Mouse (Mus musculus) heart, embryonic 10.5 days (tissue): ENCODE measurements at regions not wholly inside any gene's neighbourhood (a gene's known extent, or its start where the extent isn't known, plus 50 kb on each side); places are given as distances from the start of the nearest gene placed in this dataset.

Source experiments
- DNase-seq: peaks from one replicate; pipeline ENCODE4 v3.0.0-alpha.2; 2017; ENCODE audit warnings: low spot score
- H3K27ac ChIP-seq: fragments of 300-500 bp; sonication (generic); 2 replicates; pipeline ENCODE4 v1.5.1; 2016; ENCODE audit warnings: mild to moderate bottlenecking
- H3K27me3 ChIP-seq: fragments of 300-500 bp; sonication (generic); 2 replicates; pipeline ENCODE4 v1.6.1; 2016; ENCODE audit warnings: mild to moderate bottlenecking; ENCODE audit not compliant: poor library complexity, insufficient read depth, severe bottlenecking
- H3K36me3 ChIP-seq: fragments of 300-500 bp; sonication (generic); 2 replicates; pipeline ENCODE4 v1.6.1; 2016; ENCODE audit warnings: mild to moderate bottlenecking, moderate library complexity
- H3K4me1 ChIP-seq: fragments of 300-500 bp; sonication (generic); 2 replicates; pipeline ENCODE4 v1.6.1; 2016; ENCODE audit warnings: mild to moderate bottlenecking
- H3K4me3 ChIP-seq: fragments of 300-500 bp; sonication (generic); 2 replicates; pipeline ENCODE4 v1.5.1; 2016; ENCODE audit warnings: mild to moderate bottlenecking, moderate library complexity
- H3K9me3 ChIP-seq: fragments of 300-500 bp; sonication (generic); 2 replicates; pipeline ENCODE4 v1.6.1; 2016; ENCODE audit warnings: mild to moderate bottlenecking, moderate library complexity
- WGBS: fragments of 180-500 bp; shearing (Covaris S2); methylation state at CpG from one replicate; pipeline ENCODE4 v1.1.7; 2016; 5-methylcytosine and 5-hydroxymethylcytosine counted together

DNA sequence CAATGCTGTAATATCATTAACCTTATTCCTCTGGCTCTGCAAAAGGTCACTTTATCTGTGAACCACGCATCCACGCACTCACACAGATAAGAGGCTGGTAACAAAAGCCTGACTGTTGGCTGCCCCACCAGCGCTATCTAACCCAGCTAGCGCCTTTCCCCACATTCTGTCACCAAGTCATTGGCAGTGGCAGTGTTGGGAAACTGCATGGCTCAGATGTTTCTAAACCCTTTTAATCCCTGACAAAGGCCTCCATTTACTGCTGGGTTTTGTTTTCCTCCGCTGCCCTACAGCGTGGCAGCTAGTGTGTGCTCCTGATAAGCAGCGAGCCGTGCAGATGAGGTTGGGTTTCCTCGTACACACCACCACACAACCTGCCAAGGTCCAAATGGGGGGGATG is 55.7 kb downstream of the Id4 start:
- Histone ChIP-seq H3K27me3 (peaks cover 8% of the 10 kb centered on the region), H3K36me3 (no peaks in the 10 kb centered on the region), H3K4me1 (peaks cover 20% of the 10 kb centered on the region), H3K9me3 (no peaks in the 10 kb centered on the region), H3K27ac (peak overlapping the region; percentile 22; the same call in 1 of the 2 replicates), H3K4me3 (peak overlapping the region; percentile 24; the same call in 1 of the 2 replicates)
- WGBS = 3% methylated on average over 9 of the region's 9 CpGs
- no peak for DNase-seq

DNA sequence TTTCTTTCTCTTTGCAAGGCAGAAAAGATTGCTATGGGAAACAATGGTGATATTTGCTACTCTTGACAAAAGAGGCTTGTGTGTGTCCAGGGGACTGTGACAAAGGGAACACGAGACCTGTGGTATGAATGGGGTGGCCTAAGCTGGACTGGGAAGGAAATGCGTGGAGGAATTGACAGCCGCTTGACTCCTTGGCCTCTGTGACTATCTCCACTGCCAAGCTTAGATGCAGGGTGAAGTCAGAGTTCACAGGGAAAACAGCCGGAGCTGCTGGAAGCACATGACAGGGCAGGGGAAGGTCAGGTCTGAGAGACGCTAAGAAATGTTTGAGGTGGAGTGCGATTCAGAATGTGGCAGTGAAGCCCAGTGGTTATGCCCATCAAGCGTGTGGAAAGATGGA is 56.4 kb downstream of the Id4 start:
- Histone ChIP-seq H3K36me3 (no peaks in the 10 kb centered on the region), H3K4me3 (no peak overlapping the region), H3K27me3 (peaks cover 14% of the 10 kb centered on the region), H3K9me3 (no peaks in the 10 kb centered on the region), H3K4me1 (peaks cover 20% of the 10 kb centered on the region), H3K27ac (no peak overlapping the region)
- DNase-seq = peak; percentile 72
- 27% methylated on average over 7 of the region's 7 CpGs for whole genome bisulfite sequencing

DNA sequence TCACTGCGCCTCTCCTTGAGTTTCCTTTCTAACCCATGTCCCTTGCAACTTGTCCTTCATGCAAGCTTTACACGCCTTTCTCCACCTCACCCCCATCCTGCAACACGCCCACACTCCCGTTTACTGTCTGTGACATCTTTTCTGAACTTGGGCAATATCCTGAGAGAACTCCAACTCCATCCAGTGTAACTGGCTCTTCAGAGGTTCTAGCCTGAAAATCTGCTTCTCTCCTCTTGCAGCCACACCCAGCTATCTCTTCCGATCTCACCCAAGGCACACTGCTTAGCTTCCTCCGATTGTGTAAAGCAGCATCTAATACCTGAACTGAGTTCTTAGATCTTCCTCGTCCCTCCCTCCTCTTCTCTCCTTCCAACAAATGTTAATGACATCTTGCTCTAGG is 58.0 kb downstream of the Id4 start:
- H3K4me1 ChIP-seq = peaks cover 20% of the 10 kb centered on the region
- H3K4me3 ChIP-seq = no peak overlapping the region
- DNase-seq = no peak
- 72% methylated on average over 7 of the region's 7 CpGs for WGBS
- no peaks in the 10 kb centered on the region for H3K9me3 ChIP-seq
- H3K36me3 ChIP-seq = no peaks in the 10 kb centered on the region
- H3K27me3 ChIP-seq = peaks cover 7% of the 10 kb centered on the region
- H3K27ac ChIP-seq = no peak overlapping the region

DNA sequence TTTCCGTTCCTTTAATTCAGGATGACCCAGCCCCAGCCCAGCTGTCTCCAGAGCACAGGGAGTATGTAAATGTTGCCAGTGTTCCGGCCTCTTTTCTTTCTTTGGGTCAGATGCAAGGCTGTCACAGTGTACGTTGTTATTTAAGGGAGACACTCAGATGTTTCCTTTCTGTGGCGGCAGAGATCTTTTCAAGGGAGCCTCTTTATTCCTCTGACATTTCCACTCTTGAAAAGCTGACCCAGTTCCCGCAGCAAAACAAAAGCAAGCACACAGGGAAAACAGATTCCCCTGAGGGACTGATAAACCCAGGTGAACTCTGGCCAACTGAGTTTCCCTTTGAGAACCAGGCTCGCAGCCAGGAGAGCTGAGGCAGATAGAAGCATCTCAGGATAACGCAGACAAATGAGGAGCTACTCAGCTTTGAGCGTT is 63.3 kb downstream of the Id4 start:
- no peaks in the 10 kb centered on the region for H3K36me3 ChIP-seq
- H3K27ac ChIP-seq = peak overlapping the region; percentile 22; the same call in 1 of the 2 replicates
- DNase-seq = no peak
- no peaks in the 10 kb centered on the region for H3K9me3 ChIP-seq
- no peak overlapping the region for H3K4me3 ChIP-seq
- peaks cover 7% of the 10 kb centered on the region; the same call in 1 of the 2 replicates for H3K4me1 ChIP-seq
- H3K27me3 ChIP-seq = peaks cover 11% of the 10 kb centered on the region
- 8% methylated on average over 8 of the region's 8 CpGs for WGBS

GRCm38 (mm10) chr13:48330619-48331018 is 69.6 kb downstream of the Id4 start:
- 66% methylated on average over 11 of the region's 11 CpGs for WGBS
- Histone ChIP-seq H3K4me3 (no peak overlapping the region), H3K27ac (no peak overlapping the region), H3K9me3 (no peaks in the 10 kb centered on the region), H3K27me3 (no peaks in the 10 kb centered on the region), H3K4me1 (peaks cover 11% of the 10 kb centered on the region), H3K36me3 (no peaks in the 10 kb centered on the region)
- no peak for DNase-seq

DNA sequence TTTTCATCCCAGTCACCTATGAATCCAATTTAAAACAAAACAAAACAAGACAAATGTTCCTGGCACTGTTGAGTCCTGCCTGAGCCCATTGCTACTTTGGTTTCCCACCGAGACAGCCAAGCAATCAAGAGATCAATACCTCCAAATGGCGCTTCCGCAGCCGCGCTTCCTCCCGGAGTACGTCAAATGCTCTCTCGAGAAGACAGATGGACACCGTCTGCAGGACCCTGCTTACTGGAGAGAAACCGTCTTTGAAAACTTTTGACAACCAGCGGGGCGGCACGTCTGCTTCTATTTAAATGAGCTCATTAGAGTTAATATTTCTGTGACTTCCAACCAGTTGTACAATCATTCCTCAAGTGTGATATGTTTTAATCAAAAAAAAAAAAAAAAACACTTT is 75.1 kb downstream of the Id4 start:
- Histone ChIP-seq H3K27me3 (no peaks in the 10 kb centered on the region), H3K4me1 (peaks cover under 1% of the 10 kb centered on the region; the same call in 1 of the 2 replicates), H3K36me3 (no peaks in the 10 kb centered on the region), H3K9me3 (no peaks in the 10 kb centered on the region), H3K27ac (no peak overlapping the region), H3K4me3 (no peak overlapping the region)
- DNase-seq = no peak
- 78% methylated on average over 13 of the region's 13 CpGs for WGBS

- DNase-seq = no peak
- Histone ChIP-seq H3K27me3 (no peaks in the 10 kb centered on the region), H3K4me3 (no peak overlapping the region), H3K9me3 (no peaks in the 10 kb centered on the region), H3K27ac (no peak overlapping the region), H3K4me1 (no peaks in the 10 kb centered on the region), H3K36me3 (no peaks in the 10 kb centered on the region)
- 66% methylated on average over 11 of the region's 11 CpGs for WGBS
These were observed 75.6 kb downstream of the Id4 start for GRCm38 (mm10) chr13:48336602-48337001.

DNA sequence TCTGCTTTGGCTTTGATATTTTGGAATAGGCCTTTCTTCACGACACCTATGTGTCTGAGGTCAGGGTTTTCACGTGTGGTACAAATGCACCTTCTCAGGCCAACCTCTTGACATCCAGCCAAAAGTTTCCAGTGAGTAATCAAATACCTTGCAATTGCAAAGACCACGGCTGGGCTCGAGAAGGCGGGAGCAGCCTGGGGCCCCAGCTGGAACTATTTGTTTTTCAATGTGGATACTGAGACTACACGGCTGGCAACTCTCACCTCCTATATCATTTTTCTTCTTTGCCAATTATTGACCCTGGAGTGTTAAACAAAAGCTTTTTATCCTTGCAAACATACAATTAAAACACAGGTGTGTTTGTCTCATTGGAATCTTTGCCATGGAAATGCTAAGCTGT is 77.5 kb downstream of the Id4 start:
- DNase-seq = no peak
- no peak overlapping the region for H3K4me3 ChIP-seq
- no peaks in the 10 kb centered on the region for H3K9me3 ChIP-seq
- no peak overlapping the region for H3K27ac ChIP-seq
- no peaks in the 10 kb centered on the region for H3K36me3 ChIP-seq
- H3K4me1 ChIP-seq = no peaks in the 10 kb centered on the region
- H3K27me3 ChIP-seq = no peaks in the 10 kb centered on the region
- 71% methylated on average over 6 of the region's 6 CpGs for WGBS

DNA sequence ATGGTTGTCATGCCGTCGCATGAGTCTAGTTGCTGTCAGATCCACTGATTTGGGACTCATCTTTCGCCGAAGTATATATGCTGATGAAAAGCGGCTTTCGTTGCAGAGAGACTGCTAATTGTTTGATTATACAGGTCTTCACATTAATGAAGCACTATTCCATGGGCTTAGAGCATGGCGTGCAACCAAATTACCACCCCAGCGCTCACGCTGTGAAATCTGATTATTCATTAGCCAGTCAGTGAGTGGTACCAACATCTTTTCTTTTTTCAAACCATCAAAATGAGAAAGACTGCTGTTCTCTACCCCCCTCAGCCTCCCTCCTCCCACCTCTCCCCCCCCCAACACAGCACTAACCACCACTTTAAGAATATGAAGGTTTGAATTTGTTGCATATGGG is 89.1 kb downstream of the Id4 start:
- peaks cover 3% of the 10 kb centered on the region; the same call in 1 of the 2 replicates for H3K4me1 ChIP-seq
- H3K27ac ChIP-seq = no peak overlapping the region
- DNase-seq = no peak
- H3K4me3 ChIP-seq = no peak overlapping the region
- no peaks in the 10 kb centered on the region for H3K36me3 ChIP-seq
- WGBS = 88% methylated on average over 9 of the region's 9 CpGs
- H3K9me3 ChIP-seq = no peaks in the 10 kb centered on the region
- no peaks in the 10 kb centered on the region for H3K27me3 ChIP-seq

DNA sequence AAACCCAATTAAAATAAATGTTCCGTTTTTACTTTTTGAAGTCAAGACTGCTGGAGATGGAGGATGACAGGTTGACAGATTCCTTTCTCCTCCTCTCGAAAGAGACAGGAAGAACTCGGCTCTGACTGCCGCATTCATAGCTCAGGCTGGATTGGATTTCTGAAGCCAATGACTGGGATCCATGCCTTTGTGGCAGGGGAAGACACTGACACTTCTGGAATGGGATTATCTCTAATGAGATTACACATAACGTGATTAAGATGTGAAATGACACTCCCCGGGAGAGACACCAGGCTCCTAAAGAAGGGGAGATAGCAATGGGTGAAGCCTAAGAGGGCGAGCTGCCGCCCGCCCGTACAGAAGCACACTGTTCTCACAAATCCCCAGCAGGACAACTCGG is 89.9 kb downstream of the Id4 start:
- DNase-seq = no peak
- H3K27ac ChIP-seq = no peak overlapping the region
- peaks cover 3% of the 10 kb centered on the region; the same call in 1 of the 2 replicates for H3K4me1 ChIP-seq
- WGBS = 20% methylated on average over 11 of the region's 11 CpGs
- no peak overlapping the region for H3K4me3 ChIP-seq
- H3K36me3 ChIP-seq = no peaks in the 10 kb centered on the region
- no peaks in the 10 kb centered on the region for H3K9me3 ChIP-seq
- no peaks in the 10 kb centered on the region for H3K27me3 ChIP-seq

DNA sequence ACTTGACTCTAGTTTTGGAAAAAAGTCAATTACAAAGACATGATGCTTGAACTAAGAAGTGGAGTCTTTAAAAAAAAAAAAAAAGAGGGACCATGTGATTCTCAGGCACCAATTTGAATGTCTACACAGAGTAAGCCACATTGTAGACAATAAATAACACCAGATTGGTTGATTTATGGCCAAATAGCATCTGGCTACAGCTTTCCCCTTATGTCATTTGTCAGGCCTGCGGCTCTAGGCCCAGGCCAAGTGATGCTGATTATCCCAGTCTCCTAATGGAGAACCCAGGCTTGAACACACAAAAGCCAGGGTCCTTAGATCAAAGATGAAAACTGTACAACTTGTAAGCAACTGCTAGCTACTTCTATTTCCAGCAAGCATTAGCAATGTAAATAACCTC is 96.1 kb downstream of the Id4 start:
- Histone ChIP-seq H3K9me3 (no peaks in the 10 kb centered on the region), H3K4me1 (no peaks in the 10 kb centered on the region), H3K27me3 (no peaks in the 10 kb centered on the region), H3K27ac (no peak overlapping the region), H3K36me3 (no peaks in the 10 kb centered on the region), H3K4me3 (no peak overlapping the region)
- WGBS = 80% methylated on average over 1 of the region's 1 CpGs
- DNase-seq = no peak

DNA sequence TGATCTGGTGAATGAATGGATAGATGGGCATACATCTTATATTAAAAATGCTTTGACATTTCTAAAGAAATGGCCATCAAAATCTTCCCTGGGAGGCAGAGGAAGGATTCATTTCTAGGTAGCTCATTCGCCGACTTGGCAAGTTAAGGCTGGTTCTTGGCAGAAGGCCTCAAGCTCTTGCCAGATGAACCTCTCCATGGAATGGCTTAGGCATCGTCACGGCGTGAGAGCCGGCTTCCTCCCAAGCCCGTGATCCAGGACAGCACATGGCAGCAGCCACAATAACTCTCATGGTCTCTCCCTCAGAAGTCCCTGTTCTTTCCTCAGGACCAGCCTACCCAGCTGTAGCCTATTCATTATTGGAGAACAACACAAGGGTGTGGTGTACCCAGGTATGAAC is 96.6 kb downstream of the Id4 start:
- H3K9me3 ChIP-seq = no peaks in the 10 kb centered on the region
- H3K4me3 ChIP-seq = no peak overlapping the region
- H3K36me3 ChIP-seq = no peaks in the 10 kb centered on the region
- no peak for DNase-seq
- no peak overlapping the region for H3K27ac ChIP-seq
- no peaks in the 10 kb centered on the region for H3K4me1 ChIP-seq
- no peaks in the 10 kb centered on the region for H3K27me3 ChIP-seq
- WGBS = 96% methylated on average over 7 of the region's 7 CpGs

- peaks cover 8% of the 10 kb centered on the region; the same call in 1 of the 2 replicates for H3K4me1 ChIP-seq
- WGBS = 74% methylated on average over 9 of the region's 9 CpGs
- H3K27me3 ChIP-seq = no peaks in the 10 kb centered on the region
- no peak for DNase-seq
- H3K9me3 ChIP-seq = no peaks in the 10 kb centered on the region
- no peak overlapping the region for H3K4me3 ChIP-seq
- no peak overlapping the region for H3K27ac ChIP-seq
- no peaks in the 10 kb centered on the region for H3K36me3 ChIP-seq
These were observed 110.0 kb downstream of the Id4 start for GRCm38 (mm10) chr13:48371060-48371459.

DNA sequence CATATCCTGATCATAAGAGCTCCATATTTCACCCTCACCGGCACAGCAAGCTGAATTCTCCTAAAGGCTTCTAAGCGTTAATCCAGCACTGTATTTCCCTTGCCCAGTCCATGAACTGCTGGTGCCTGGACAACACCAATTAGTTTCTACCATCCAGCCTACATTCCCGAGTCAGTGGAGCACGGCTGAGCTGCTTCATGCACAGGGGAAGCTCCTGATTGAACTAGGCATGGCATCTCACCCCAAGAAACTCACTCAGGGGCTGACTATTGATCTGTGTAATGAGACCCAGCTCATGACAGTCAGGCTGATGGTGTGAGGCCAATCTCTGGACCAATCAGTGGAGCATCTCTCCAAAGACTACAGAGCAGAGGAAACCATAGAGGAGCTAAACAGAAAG is 115.4 kb downstream of the Id4 start:
- Histone ChIP-seq H3K27me3 (no peaks in the 10 kb centered on the region), H3K4me1 (no peaks in the 10 kb centered on the region), H3K9me3 (no peaks in the 10 kb centered on the region), H3K4me3 (no peak overlapping the region), H3K27ac (no peak overlapping the region), H3K36me3 (no peaks in the 10 kb centered on the region)
- DNase-seq = no peak
- WGBS = 84% methylated on average over 4 of the region's 4 CpGs
